Mouse (Mus musculus) brain, embryonic 14.5 days (tissue): Measurements from ENCODE around the gene Gpr61. TPM values are rescaled to one million over a fixed set of nuclear protein-coding genes. Genes with fewer than 3 reads are reported as not detected.
A peak's percentile ranks its signal among the peaks of the same experiment; 100 is the strongest.

ENCODE experiments used
- DNase-seq: peaks from one replicate; pipeline ENCODE4 v3.0.0-alpha.2; 2011; ENCODE audit warnings: low read depth
- CTCF ChIP-seq: fragments of 200-500 bp; IDR thresholded peaks from 2 replicates; pipeline ENCODE4 v1.5.1; 2012; ENCODE audit warnings: inconsistent platforms, mild to moderate bottlenecking, moderate library complexity, borderline replicate concordance; ENCODE audit not compliant: insufficient read depth, insufficient read length; ENCODE audit errors: extremely low read depth
- POLR2A ChIP-seq: fragments of 200-500 bp; IDR thresholded peaks from 2 replicates; pipeline ENCODE4 v1.6.1; 2012; ENCODE audit warnings: mild to moderate bottlenecking, inconsistent platforms, borderline replicate concordance; ENCODE audit not compliant: poor library complexity, insufficient read depth, insufficient read length, severe bottlenecking; ENCODE audit errors: extremely low read depth
- polyA plus RNA-seq: library from polyadenylated mRNA; depleted of rRNA; stranded (reverse); fragments of >200 nt; gene quantifications from 2 replicates; pipeline ENCODE4 v1.2.3, GENCODE M21; 2012; rRNA removed

The Gpr61 gene
- polyA plus RNA-seq, result 1.5 and 2.6 TPM in 2 replicates

DNA sequence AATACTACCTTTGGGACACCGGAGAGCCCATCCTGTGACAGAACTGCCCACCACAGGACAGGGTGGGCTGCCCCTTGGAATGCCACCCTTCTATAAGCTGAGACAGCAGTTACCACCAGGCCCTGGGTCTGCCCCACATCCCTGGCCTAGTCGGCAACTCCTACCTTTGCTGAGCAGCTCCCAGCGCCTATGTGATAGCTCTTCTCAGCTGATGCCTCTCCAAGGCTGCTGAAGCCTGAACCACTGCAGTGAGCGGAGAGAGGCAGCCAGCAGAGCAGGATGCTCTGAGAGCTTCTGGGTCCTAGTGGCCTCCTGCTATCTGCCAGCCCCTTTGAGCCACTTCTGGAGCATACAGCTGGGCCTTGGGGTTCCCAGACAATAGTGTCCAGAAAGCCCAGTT lies at the start of gene Gpr61:
Gene Gpr61, minus strand, starts transcription at position 227 of the 400 bp plus-strand sequence.
- DNase-seq, result peak; percentile 66
- TF ChIP-seq POLR2A (no peak), CTCF (no peak)

DNA sequence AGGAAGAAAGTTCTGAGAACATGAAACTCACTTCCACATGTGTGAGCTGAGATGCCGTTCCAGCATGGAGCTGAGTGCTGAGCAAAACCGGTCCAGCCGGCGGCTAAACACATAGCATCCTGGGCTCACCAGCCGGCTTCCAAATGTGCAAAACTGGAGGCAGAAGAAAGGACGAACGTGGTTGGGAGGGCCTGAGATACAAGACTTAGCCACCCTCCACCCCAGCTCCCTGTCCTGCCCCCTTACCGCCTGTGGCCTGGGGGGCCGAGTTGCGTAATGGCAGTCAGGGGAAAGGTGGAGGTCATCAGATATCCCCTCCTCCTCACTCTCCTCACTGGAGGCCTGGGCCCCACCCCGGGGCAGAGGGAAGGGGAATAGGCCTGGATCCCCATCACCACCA lies 49.8 kb upstream of the Gpr61 start:
- DNase-seq, result no peak
- no peak for TF ChIP-seq POLR2A
- no peak for TF ChIP-seq CTCF

DNA sequence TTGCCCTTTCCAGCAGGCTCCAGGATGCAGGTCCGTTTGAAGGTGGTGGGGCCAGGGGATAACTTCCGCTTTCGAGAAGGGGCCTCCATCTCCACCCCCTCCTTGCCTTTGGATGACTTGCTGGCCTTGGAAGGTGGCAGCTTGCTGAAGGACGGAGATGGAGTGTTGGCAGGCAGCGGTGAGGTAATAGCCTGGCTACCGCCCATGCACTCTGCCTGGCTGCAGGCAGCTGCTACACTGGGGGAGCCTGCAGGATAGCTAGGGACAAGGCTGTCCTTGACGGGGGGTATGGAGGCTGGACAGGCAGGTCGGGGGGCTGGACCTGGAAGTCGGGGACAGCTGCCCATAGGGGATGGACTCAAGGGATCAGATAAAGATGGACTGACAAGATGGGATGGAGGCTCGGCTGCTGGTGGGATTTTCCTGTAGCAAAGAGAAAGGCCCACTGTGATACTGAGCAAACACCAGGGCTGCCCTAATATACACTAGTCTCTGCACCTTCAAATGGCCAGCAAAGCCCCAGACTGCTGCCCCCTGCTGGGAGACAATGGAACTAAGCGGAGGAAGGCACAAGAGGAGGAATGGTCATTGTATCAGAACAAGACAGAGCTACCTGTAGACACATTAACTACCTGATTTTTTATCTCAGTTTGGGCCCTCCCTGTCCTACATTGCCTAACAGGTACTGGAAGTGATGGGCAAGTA lies 49.1 kb upstream of the Gpr61 start:
- DNase-seq, result peak; percentile 69
- TF ChIP-seq POLR2A, result no peak
- TF ChIP-seq CTCF, result peak; percentile 88

DNA sequence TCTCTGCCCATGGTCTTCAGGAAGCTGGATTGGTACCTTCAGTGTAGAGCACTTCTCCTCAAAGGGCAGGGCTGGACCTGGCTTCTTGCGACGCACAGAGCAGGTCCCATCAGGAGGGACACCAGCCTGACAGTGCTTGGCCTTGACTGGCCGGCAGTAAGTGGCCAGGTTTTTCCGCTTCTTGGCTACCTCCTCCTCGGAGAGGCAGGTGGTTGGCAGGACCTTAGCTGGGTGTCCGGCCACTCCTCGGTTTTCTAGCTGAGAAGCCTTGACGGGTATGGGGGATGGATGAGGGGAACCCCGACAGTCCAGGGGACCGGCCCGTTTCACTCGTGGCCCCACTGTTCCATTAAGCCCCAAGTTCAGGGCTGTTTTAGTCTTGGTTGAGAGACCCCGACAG lies 48.5 kb upstream of the Gpr61 start:
- TF ChIP-seq CTCF (no peak), POLR2A (no peak)
- no peak for DNase-seq

DNA sequence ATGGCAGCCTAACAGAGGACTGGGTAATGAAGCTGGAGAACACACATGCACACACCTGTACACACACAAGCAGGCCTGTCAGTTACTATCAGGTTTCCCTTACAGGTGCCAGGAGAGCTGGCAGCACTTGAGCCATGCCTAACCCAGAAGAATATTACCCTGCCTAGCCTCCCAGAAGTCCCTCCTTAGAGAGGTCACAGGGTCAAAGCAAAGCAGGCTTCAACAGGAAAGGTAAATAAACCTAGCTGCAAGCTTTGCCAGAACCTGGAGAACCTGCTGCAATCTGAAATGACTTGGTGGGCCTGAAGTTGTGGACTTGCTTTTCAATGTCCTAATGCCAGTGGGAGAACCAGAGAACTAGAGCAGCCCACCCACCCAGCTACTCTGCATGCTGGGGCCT lies 47.8 kb upstream of the Gpr61 start:
- TF ChIP-seq POLR2A (no peak), CTCF (no peak)
- DNase-seq, result no peak

DNA sequence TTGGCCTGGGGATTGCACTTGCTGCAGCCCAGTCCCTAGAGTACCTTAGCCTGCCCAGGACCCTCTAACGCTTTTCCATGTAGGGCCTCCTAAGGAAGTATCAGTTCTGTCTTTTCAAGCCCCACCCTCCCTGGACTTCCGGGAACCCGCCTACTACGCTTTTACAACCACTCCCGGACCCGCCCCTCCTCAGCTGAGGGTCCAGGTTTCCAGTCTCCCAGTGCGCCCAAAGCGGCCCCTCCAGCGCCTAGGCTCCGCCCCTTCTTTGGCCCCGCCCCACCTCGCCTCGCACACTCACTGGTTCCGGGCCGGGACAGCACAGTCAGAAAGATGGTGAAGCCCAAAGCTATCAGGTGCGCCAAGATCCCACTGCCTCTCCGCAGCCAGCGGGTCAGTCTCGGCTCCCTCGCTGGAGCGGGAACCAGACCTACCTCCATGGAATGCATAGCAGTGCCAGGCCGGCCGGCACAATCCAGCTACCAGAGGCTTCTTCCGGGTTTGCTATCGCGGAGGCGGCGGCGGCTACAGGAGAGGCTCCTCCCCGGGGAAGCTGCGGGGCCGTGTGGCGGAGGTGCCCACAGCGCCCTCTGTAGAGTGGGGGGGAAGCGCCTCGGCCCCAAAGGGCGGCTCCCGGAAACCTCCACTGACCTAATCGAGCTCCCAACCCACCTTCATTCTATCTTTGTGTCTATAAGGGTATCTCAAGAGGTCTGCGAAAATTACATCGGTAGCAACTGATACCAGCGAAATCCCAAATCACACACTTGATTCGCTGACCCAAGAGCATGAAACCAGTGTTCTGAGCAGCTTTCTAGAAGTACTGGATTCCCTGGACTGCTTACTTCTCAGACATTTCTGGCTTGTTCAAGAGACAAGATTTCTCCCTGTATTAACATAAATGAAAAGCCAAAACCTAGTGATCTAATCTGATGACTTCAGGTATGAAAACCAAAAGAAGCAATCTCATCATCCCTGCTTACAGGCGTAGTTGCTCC lies 45.9 kb upstream of the Gpr61 start, which contains the start of gene Cyb561d1:
Gene Cyb561d1, minus strand, starts transcription at position 884 of the 995 bp plus-strand sequence.
- TF ChIP-seq POLR2A (no peak), CTCF (peak; percentile 43; the same call in 1 of the 2 replicates)
- peak; percentile 92 for DNase-seq

DNA sequence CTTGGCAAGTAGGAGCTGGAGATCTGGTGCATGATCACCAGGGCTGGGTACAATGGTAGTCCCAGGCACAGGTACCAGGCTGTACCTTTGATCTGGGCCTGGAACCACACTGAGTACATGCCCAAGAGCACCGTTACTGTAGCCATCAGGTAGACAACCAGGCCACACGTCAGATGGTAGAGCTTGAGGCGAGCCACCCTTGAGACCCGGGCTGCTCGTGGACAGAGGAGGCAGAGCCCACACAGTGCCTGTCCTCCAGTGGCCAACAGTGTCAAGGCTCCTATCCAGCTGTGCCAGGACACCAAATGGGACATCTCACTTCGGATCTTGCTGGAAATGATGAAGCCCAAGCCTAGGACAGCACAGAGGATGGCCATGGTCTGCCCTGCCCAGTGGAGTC lies 44.5 kb upstream of the Gpr61 start:
- no peak for DNase-seq
- no peak for TF ChIP-seq CTCF
- no peak for TF ChIP-seq POLR2A

DNA sequence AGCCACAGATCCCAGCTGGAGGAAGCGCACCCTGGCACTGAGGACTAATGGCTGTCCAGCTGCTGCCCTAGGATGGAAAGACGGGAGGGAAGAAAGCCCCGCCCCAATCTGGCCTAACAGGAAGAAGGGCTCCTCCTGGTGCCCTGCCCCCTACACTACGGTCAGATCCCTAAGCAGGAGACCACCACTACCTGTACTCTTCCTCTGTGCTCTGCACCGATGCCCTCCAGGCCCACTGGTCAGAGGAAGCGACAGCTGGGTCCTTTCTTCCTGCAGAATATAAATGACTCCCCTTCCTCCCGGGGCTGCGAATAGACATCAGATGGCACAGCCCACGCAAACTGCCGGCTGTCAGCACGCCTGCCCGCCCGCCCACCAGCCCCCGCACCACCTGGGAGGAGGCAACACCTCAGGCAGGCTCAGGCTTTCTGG lies 42.4 kb upstream of the Gpr61 start:
- TF ChIP-seq CTCF, result 0 out of 2 replicates have a peak, but pooled peaks have one; percentile 9
- TF ChIP-seq POLR2A, result no peak
- DNase-seq, result peak; percentile 79

DNA sequence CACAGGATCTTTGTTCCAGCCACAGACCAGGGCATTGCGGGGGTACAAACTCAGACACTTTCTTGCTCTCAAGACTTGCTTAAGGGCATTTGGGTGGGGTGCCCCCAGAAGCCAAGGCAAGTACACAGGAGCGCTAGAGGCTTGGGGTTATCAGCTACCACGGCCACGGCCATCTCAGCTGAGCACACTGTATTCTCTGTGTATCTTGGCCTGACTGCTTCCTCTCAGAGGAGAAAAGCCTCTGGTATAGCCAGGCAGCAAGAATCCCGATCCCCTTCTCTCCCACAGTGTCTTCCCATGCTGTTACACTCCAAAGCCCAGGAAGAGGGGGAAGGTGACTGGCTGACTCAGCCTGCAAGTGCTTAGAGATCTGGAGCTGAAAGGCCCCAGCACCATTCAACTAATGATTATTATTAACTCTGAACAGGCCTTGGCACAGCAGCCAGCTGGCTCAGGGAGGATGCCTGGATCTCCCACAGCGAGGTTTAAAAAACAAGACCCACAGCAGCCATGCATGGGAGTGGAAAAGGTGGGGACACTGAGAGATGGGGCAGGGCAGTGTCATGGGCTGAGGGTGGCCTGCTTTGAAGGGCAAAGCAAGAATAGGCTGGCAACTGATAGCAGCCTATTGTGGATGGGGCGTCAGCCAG lies 41.4 kb upstream of the Gpr61 start:
- DNase-seq, result peak; percentile 84
- TF ChIP-seq CTCF, result no peak
- TF ChIP-seq POLR2A, result no peak

DNA sequence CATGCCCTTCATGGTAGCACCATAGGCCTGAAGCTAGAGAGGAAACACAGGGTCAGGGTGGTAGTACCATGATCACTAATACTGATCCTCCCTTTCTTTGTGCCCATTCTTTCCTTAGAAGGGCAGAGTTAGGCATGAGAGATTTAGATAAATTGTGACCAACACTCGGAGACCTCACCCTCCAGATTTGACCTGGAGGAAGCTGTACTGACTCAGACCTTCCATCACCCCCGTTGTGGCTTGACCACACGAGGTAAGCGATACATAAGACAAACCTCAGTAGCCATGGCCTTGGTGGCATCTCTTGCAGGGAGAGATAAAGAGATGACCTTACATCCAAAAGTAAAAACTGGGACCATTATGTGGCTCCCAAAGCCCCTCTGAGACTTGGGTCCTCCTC lies 40.6 kb upstream of the Gpr61 start:
- DNase-seq, result no peak
- no peak for TF ChIP-seq CTCF

DNA sequence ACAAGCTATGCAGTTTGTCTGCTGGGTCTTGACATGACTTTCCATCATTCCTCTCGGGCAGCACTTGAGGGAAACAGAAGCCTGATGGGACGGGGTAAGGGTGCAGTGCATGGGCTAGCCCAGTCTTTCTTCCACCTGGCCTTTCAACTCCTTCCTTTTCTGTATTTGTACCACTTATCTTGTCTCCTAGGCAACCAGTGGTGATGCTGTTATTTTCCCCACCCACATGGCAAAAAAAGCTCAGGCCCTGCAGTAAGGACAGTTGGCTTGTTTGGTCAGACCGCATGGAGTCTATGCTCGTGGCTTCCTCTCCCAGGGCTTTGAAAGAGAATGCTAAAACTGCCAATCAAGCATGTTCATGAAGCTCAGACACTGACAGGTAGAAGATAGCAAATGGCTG lies 39.0 kb upstream of the Gpr61 start:
- TF ChIP-seq POLR2A, result no peak
- TF ChIP-seq CTCF, result no peak
- no peak for DNase-seq
